Mouse (Mus musculus) limb, embryonic 13.5 days (tissue): Measurements from ENCODE around the gene Kcnj4. TPM values are rescaled to one million over a fixed set of nuclear protein-coding genes. Genes with fewer than 3 reads are reported as not detected.

Source experiments
- ATAC-seq: fragments of 200-750 bp; cut with Nextera tagmentation; 2 replicates; pipeline ENCODE4 v1.8.0; 2017; ENCODE audit warnings: low read depth, moderate number of reproducible peaks, moderate TSS enrichment; ENCODE audit not compliant: low FRiP score
- H3K27ac ChIP-seq: fragments of 300-500 bp; sonication (generic); 2 replicates; pipeline ENCODE4 v1.5.1; 2015; ENCODE audit warnings: inconsistent platforms, mild to moderate bottlenecking, moderate library complexity
- H3K27me3 ChIP-seq: fragments of 300-500 bp; sonication (generic); 2 replicates; pipeline ENCODE4 v1.6.1; 2015; ENCODE audit warnings: mild to moderate bottlenecking, inconsistent platforms
- H3K36me3 ChIP-seq: fragments of 300-500 bp; sonication (generic); 2 replicates; pipeline ENCODE4 v1.6.1; 2015; ENCODE audit warnings: inconsistent platforms, mild to moderate bottlenecking, moderate library complexity
- H3K4me1 ChIP-seq: fragments of 300-500 bp; sonication (generic); 2 replicates; pipeline ENCODE4 v1.6.1; 2015; ENCODE audit warnings: inconsistent platforms
- H3K4me2 ChIP-seq: fragments of 300-500 bp; sonication (generic); replicated peaks from 2 replicates; pipeline ENCODE4 v1.6.1; 2015; ENCODE audit warnings: inconsistent platforms, mild to moderate bottlenecking, moderate library complexity
- H3K4me3 ChIP-seq: fragments of 300-500 bp; sonication (generic); 2 replicates; pipeline ENCODE4 v1.5.1; 2015; ENCODE audit warnings: moderate library complexity, mild to moderate bottlenecking, inconsistent platforms
- H3K9ac ChIP-seq: fragments of 300-500 bp; sonication (generic); 2 replicates; pipeline ENCODE4 v1.6.1; 2015; ENCODE audit warnings: mild to moderate bottlenecking, inconsistent platforms
- H3K9me3 ChIP-seq: fragments of 300-500 bp; sonication (generic); 2 replicates; pipeline ENCODE4 v1.6.1; 2016; ENCODE audit warnings: inconsistent platforms
- WGBS: fragments of 180-500 bp; shearing (Covaris S2); methylation state at CpG from one replicate; pipeline ENCODE4 v1.1.7; 2015; 5-methylcytosine and 5-hydroxymethylcytosine counted together
- polyA plus RNA-seq: library from polyadenylated mRNA; unstranded; fragments of >200 nt; fragmentation: Nextera tagmentation; extraction: Ambion mirVana; gene quantifications from 2 replicates; pipeline ENCODE4 v1.2.1, GENCODE M21; 2015

Gene Kcnj4
- polyA plus RNA-seq, 1 experiment from 2014 or later, result not detected

- Histone ChIP-seq H3K27me3 (peaks cover 91% of the 10 kb centered on the region), H3K36me3 (no peaks in the 10 kb centered on the region), H3K4me3 (no peak overlapping the region), H3K9ac (no peak overlapping the region), H3K4me1 (peaks cover 28% of the 10 kb centered on the region), H3K4me2 (no peak overlapping the region), H3K9me3 (no peaks in the 10 kb centered on the region), H3K27ac (no peak overlapping the region)
- 46% methylated on average over 31 of the region's 31 CpGs for WGBS
- no peak for ATAC-seq
These were observed 2.2 kb upstream of the Kcnj4 start for GRCm38 (mm10) chr15:79507055-79507828.

- peaks cover 22% of the 10 kb centered on the region for H3K4me1 ChIP-seq
- H3K36me3 ChIP-seq, result no peaks in the 10 kb centered on the region
- no peak overlapping the region for H3K27ac ChIP-seq
- peak overlapping the region; percentile 60; the same call in 1 of the 2 replicates for H3K4me3 ChIP-seq
- no peak overlapping the region for H3K9ac ChIP-seq
- peaks cover 99% of the 10 kb centered on the region for H3K27me3 ChIP-seq
- H3K9me3 ChIP-seq, result no peaks in the 10 kb centered on the region
- ATAC-seq, result no peak
- WGBS, result 32% methylated on average over 7 of the region's 7 CpGs
- H3K4me2 ChIP-seq, result peak overlapping the region; percentile 100; the same call in 1 of the 2 replicates
These were observed 1.4 kb upstream of the Kcnj4 start for GRCm38 (mm10) chr15:79506460-79506859.

GRCm38 (mm10) chr15:79505616-79506283, 709 bp upstream of the Kcnj4 start:
- Histone ChIP-seq H3K9ac (peak overlapping the region; percentile 69), H3K4me3 (peak overlapping the region; percentile 60), H3K9me3 (no peaks in the 10 kb centered on the region), H3K4me2 (peak overlapping the region; percentile 100), H3K4me1 (peaks cover 18% of the 10 kb centered on the region), H3K27me3 (peaks cover 99% of the 10 kb centered on the region), H3K27ac (no peak overlapping the region), H3K36me3 (no peaks in the 10 kb centered on the region)
- under 1% methylated on average over 36 of the region's 71 CpGs for WGBS
- ATAC-seq, result peak; percentile 41

- H3K27ac ChIP-seq, result no peak overlapping the region
- H3K36me3 ChIP-seq, result no peaks in the 10 kb centered on the region
- 68% methylated on average over 5 of the region's 5 CpGs for WGBS
- H3K27me3 ChIP-seq, result peaks cover 98% of the 10 kb centered on the region
- no peak overlapping the region for H3K4me3 ChIP-seq
- no peak overlapping the region for H3K4me2 ChIP-seq
- peaks cover 18% of the 10 kb centered on the region for H3K4me1 ChIP-seq
- no peaks in the 10 kb centered on the region for H3K9me3 ChIP-seq
- no peak overlapping the region for H3K9ac ChIP-seq
- no peak for ATAC-seq
These were observed 1.6 kb downstream of the Kcnj4 start for GRCm38 (mm10) chr15:79503438-79503837.

GRCm38 (mm10) chr15:79502891-79503341, 2.1 kb downstream of the Kcnj4 start:
- Histone ChIP-seq H3K36me3 (no peaks in the 10 kb centered on the region), H3K9ac (no peak overlapping the region), H3K4me2 (no peak overlapping the region), H3K27ac (no peak overlapping the region), H3K4me1 (peaks cover 18% of the 10 kb centered on the region), H3K9me3 (no peaks in the 10 kb centered on the region), H3K4me3 (no peak overlapping the region), H3K27me3 (peaks cover 98% of the 10 kb centered on the region)
- 16% methylated on average over 18 of the region's 18 CpGs for WGBS
- ATAC-seq, result no peak

- Histone ChIP-seq H3K27me3 (peaks cover 80% of the 10 kb centered on the region), H3K9ac (no peak overlapping the region)
- WGBS, result 82% methylated on average over 17 of the region's 17 CpGs
These were observed 4.9 kb downstream of the Kcnj4 start for GRCm38 (mm10) chr15:79500110-79500509.

GRCm38 (mm10) chr15:79493527-79493926, 11.5 kb downstream of the Kcnj4 start:
- ATAC-seq, result no peak
- no peaks in the 10 kb centered on the region for H3K9me3 ChIP-seq
- peaks cover 71% of the 10 kb centered on the region for H3K27me3 ChIP-seq
- H3K9ac ChIP-seq, result no peak overlapping the region
- H3K4me1 ChIP-seq, result no peaks in the 10 kb centered on the region
- H3K36me3 ChIP-seq, result no peaks in the 10 kb centered on the region
- no peak overlapping the region for H3K4me2 ChIP-seq
- WGBS, result 47% methylated on average over 18 of the region's 18 CpGs
- no peak overlapping the region for H3K27ac ChIP-seq
- H3K4me3 ChIP-seq, result no peak overlapping the region

More at GRCm38 (mm10) chr15:79500110-79500509, 4.9 kb downstream of the Kcnj4 start:
- Histone ChIP-seq H3K27ac (no peak overlapping the region), H3K9me3 (no peaks in the 10 kb centered on the region), H3K4me2 (no peak overlapping the region), H3K4me3 (no peak overlapping the region), H3K36me3 (no peaks in the 10 kb centered on the region), H3K4me1 (peaks cover 8% of the 10 kb centered on the region; the same call in 1 of the 2 replicates)
- ATAC-seq, result no peak

GRCm38 (mm10) chr15:79489463-79489862, 15.6 kb downstream of the Kcnj4 start:
- Histone ChIP-seq H3K4me1 (no peaks in the 10 kb centered on the region), H3K27me3 (peaks cover 48% of the 10 kb centered on the region), H3K9me3 (no peaks in the 10 kb centered on the region), H3K9ac (no peak overlapping the region), H3K4me2 (no peak overlapping the region), H3K36me3 (no peaks in the 10 kb centered on the region), H3K4me3 (no peak overlapping the region), H3K27ac (no peak overlapping the region)
- ATAC-seq, result no peak
- WGBS, result 68% methylated on average over 11 of the region's 11 CpGs

- no peak overlapping the region for H3K9ac ChIP-seq
- H3K4me3 ChIP-seq, result no peak overlapping the region
- no peak overlapping the region for H3K27ac ChIP-seq
- 7% methylated on average over 15 of the region's 15 CpGs for WGBS
- no peaks in the 10 kb centered on the region for H3K36me3 ChIP-seq
- ATAC-seq, result no peak; the same call in 1 of the 2 replicates
- no peaks in the 10 kb centered on the region for H3K4me1 ChIP-seq
- H3K27me3 ChIP-seq, result peaks cover 46% of the 10 kb centered on the region
- no peaks in the 10 kb centered on the region for H3K9me3 ChIP-seq
- H3K4me2 ChIP-seq, result no peak overlapping the region; the same call in 1 of the 2 replicates
These were observed 23.8 kb downstream of the Kcnj4 start for GRCm38 (mm10) chr15:79481181-79481688.

- Histone ChIP-seq H3K4me2 (no peak overlapping the region), H3K27ac (no peak overlapping the region), H3K9me3 (no peaks in the 10 kb centered on the region), H3K4me1 (no peaks in the 10 kb centered on the region), H3K4me3 (no peak overlapping the region), H3K9ac (no peak overlapping the region), H3K27me3 (peaks cover 39% of the 10 kb centered on the region), H3K36me3 (no peaks in the 10 kb centered on the region)
- WGBS, result 56% methylated on average over 6 of the region's 6 CpGs
- no peak for ATAC-seq
These were observed 27.8 kb downstream of the Kcnj4 start for GRCm38 (mm10) chr15:79477227-79477626.

- H3K4me2 ChIP-seq, result no peak overlapping the region
- ATAC-seq, result no peak
- H3K27ac ChIP-seq, result no peak overlapping the region
- H3K36me3 ChIP-seq, result no peaks in the 10 kb centered on the region
- WGBS, result 57% methylated on average over 12 of the region's 12 CpGs
- no peak overlapping the region for H3K4me3 ChIP-seq
- H3K27me3 ChIP-seq, result peaks cover 7% of the 10 kb centered on the region
- H3K4me1 ChIP-seq, result peaks cover 9% of the 10 kb centered on the region
- no peak overlapping the region for H3K9ac ChIP-seq
- H3K9me3 ChIP-seq, result no peaks in the 10 kb centered on the region
These were observed 31.2 kb downstream of the Kcnj4 start for GRCm38 (mm10) chr15:79473638-79474355.

- no peaks in the 10 kb centered on the region for H3K36me3 ChIP-seq
These were observed 32.0 kb downstream of the Kcnj4 start for GRCm38 (mm10) chr15:79473042-79473441.

More at GRCm38 (mm10) chr15:79473042-79473441, 32.0 kb downstream of the Kcnj4 start:
- whole genome bisulfite sequencing, result 82% methylated on average over 5 of the region's 5 CpGs
- no peaks in the 10 kb centered on the region for H3K9me3 ChIP-seq
- H3K4me3 ChIP-seq, result no peak overlapping the region
- peaks cover 2% of the 10 kb centered on the region for H3K27me3 ChIP-seq
- ATAC-seq, result no peak
- peaks cover 9% of the 10 kb centered on the region for H3K4me1 ChIP-seq
- no peak overlapping the region for H3K27ac ChIP-seq
- no peak overlapping the region for H3K4me2 ChIP-seq
- H3K9ac ChIP-seq, result no peak overlapping the region
